Mouse (Mus musculus): ENCODE data around the gene Pigs.

- TF ChIP-seq CTCF (conservative IDR thresholded peaks at IDR 0.05 in 1 of 2, IDR thresholded peaks at IDR 0.05 in 1 of 2; ENCODE audit: low read depth in 2 of 2, low read length in 2 of 2) (no peak), POLR2A (IDR thresholded peaks at IDR 0.05; ENCODE audit: low read depth, low read length) (no peak), TCF12 (IDR thresholded peaks at IDR 0.05; ENCODE audit: low read depth, low read length) (no peak), IRF4 (IDR thresholded peaks at IDR 0.05; ENCODE audit: low read depth, low read length) (no peak), EP300 (IDR thresholded peaks at IDR 0.05; ENCODE audit: low read length) (no peak), CHD2 (IDR thresholded peaks at IDR 0.05; ENCODE audit: low read length) (no peak), MAZ (IDR thresholded peaks at IDR 0.05; ENCODE audit: low read depth, low read length) (no peak), TBP (conservative IDR thresholded peaks at IDR 0.05; ENCODE audit: low read depth, low read length) (no peak), USF1 (IDR thresholded peaks at IDR 0.05; ENCODE audit: low read depth, low read length) (no peak), CHD1 (IDR thresholded peaks at IDR 0.05; ENCODE audit: low read depth, low read length) (no peak), NELFE (IDR thresholded peaks at IDR 0.05; ENCODE audit: low read depth, low read length) (no peak), UBTF (IDR thresholded peaks at IDR 0.05; ENCODE audit: low read depth, low read length) (no peak), HCFC1 (IDR thresholded peaks at IDR 0.05; ENCODE audit: low read depth, low read length) (no peak), MXI1 (IDR thresholded peaks at IDR 0.05; ENCODE audit: low read depth, low read length) (no peak)
Measured at GRCm38 (mm10) chr11:78385776-78386175, 57.6 kb downstream of the Pigs start.

Data from CH12.LX (cell line).